Mouse (Mus musculus) hematopoietic stem cell, adult 5-6 weeks (primary cell): Measurements from ENCODE around the gene Bco2. TPM values are rescaled to one million over a fixed set of nuclear protein-coding genes. Genes with fewer than 3 reads are reported as not detected.
A peak's percentile ranks its signal among the peaks of the same experiment; 100 is the strongest.

Source experiments
- ATAC-seq, 2 experiments: fragments of 125-278 bp in 1 of 2; replicated peaks in 1 of 2; 2 replicates each; pipeline ENCODE4 v1.8.0; 2016 to 2017; ENCODE audit warnings: inconsistent platforms in 2 of 2, mild to moderate bottlenecking in 2 of 2, moderate number of reproducible peaks in 2 of 2, low read depth in 1 of 2, moderate TSS enrichment in 1 of 2; ENCODE audit not compliant: low FRiP score in 2 of 2, poor library complexity in 2 of 2, severe bottlenecking in 2 of 2, insufficient read depth in 1 of 2, low TSS enrichment in 1 of 2
- total RNA-seq: library from RNA; stranded (forward); fragments of 172-1452, 232-1000 nt; gene quantifications from 2 replicates; pipeline ENCODE4 v1.2.3, GENCODE M21; 2017

Gene Bco2
- total RNA-seq, 1 experiment from 2014 or later: 4.4 TPM

- no peak for ATAC-seq
Observed at GRCm38 (mm10) chr9:50530890-50531289, 24.1 kb downstream of the Bco2 start.

GRCm38 (mm10) chr9:50528293-50528892 is 26.6 kb downstream of the Bco2 start, which contains the start of gene Pts:
Gene Pts (minus strand): TSS chr9:50528724.
- ATAC-seq: peak; percentile 73 to 87

GRCm38 (mm10) chr9:50527860-50528259 is 27.1 kb downstream of the Bco2 start:
- ATAC-seq: peak; percentile 31 to 44; a peak in 3 of 4 replicates

GRCm38 (mm10) chr9:50525585-50525984 is 29.4 kb downstream of the Bco2 start:
- ATAC-seq: no peak

GRCm38 (mm10) chr9:50524936-50525335 is 30.0 kb downstream of the Bco2 start:
- no peak for ATAC-seq

- ATAC-seq: no peak
Observed at GRCm38 (mm10) chr9:50522574-50522973, 32.4 kb downstream of the Bco2 start.

- ATAC-seq: no peak
Observed at GRCm38 (mm10) chr9:50521562-50521961, 33.4 kb downstream of the Bco2 start.

GRCm38 (mm10) chr9:50520748-50521147 is 34.2 kb downstream of the Bco2 start:
- peak; percentile 78 to 81 for ATAC-seq

GRCm38 (mm10) chr9:50518781-50519180 is 36.2 kb downstream of the Bco2 start:
- ATAC-seq: peak in 1 of 2 experiments; percentile 45; a peak in 1 of 4 replicates

GRCm38 (mm10) chr9:50515462-50515861 is 39.5 kb downstream of the Bco2 start:
- ATAC-seq: no peak

- ATAC-seq: no peak
Observed at GRCm38 (mm10) chr9:50507570-50507969, 47.4 kb downstream of the Bco2 start.

- no peak for ATAC-seq
Observed at GRCm38 (mm10) chr9:50505405-50505804, 49.6 kb downstream of the Bco2 start.

- no peak for ATAC-seq
Observed at GRCm38 (mm10) chr9:50502949-50503348, 52.0 kb downstream of the Bco2 start.

GRCm38 (mm10) chr9:50500974-50501501 is 53.9 kb downstream of the Bco2 start:
- ATAC-seq: peak in 1 of 2 experiments; percentile 78; a peak in 3 of 4 replicates

- no peak for ATAC-seq
Observed at GRCm38 (mm10) chr9:50500467-50500973, 54.5 kb downstream of the Bco2 start.

- ATAC-seq: no peak
Observed at GRCm38 (mm10) chr9:50499781-50500180, 55.2 kb downstream of the Bco2 start.

GRCm38 (mm10) chr9:50498815-50499214 is 56.2 kb downstream of the Bco2 start:
- ATAC-seq: peak; percentile 61 to 70

GRCm38 (mm10) chr9:50497536-50497935 is 57.4 kb downstream of the Bco2 start:
- no peak for ATAC-seq

GRCm38 (mm10) chr9:50497076-50497475 is 57.9 kb downstream of the Bco2 start:
- ATAC-seq: no peak
